Mouse (Mus musculus) limb, embryonic 14.5 days (tissue): Measurements from ENCODE around the gene Tcf25. TPM values are rescaled to one million over a fixed set of nuclear protein-coding genes. Genes with fewer than 3 reads are reported as not detected.
"Not testable (repeated sequence)": the region's sequence is repeated elsewhere in the genome, so short reads cannot be mapped to it uniquely, and the experiment has no call there.

Source experiments
- ATAC-seq: fragments of 200-750 bp; cut with Nextera tagmentation; 2 replicates; pipeline ENCODE4 v1.8.0; 2017; ENCODE audit warnings: low read depth, moderate number of reproducible peaks, moderate TSS enrichment; ENCODE audit not compliant: low FRiP score
- DNase-seq: peaks from one replicate; pipeline ENCODE4 v3.0.0-alpha.2; 2015; ENCODE audit warnings: low spot score
- H3K27ac ChIP-seq: fragments of 300-500 bp; sonication (generic); replicated peaks from 2 replicates; pipeline ENCODE4 v1.5.1; 2014; ENCODE audit warnings: low read depth, mild to moderate bottlenecking, low read length, moderate library complexity, mixed read lengths
- H3K27me3 ChIP-seq: fragments of 300-500 bp; sonication (generic); 2 replicates; pipeline ENCODE4 v1.6.1; 2014; ENCODE audit warnings: low read length, mixed read lengths; ENCODE audit not compliant: control insufficient read depth, insufficient read depth
- H3K36me3 ChIP-seq: fragments of 300-500 bp; sonication (generic); 2 replicates; pipeline ENCODE4 v1.6.1; 2014; ENCODE audit warnings: mild to moderate bottlenecking, low read length, moderate library complexity, mixed read lengths; ENCODE audit not compliant: control insufficient read depth, insufficient read depth
- H3K4me1 ChIP-seq: fragments of 300-500 bp; sonication (generic); 2 replicates; pipeline ENCODE4 v1.6.1; 2014; ENCODE audit warnings: antibody characterized with exemption, low read length, mixed read lengths; ENCODE audit not compliant: control insufficient read depth, insufficient read depth
- H3K4me2 ChIP-seq: fragments of 300-500 bp; sonication (generic); replicated peaks from 2 replicates; pipeline ENCODE4 v1.6.1; 2014; ENCODE audit warnings: low read depth, mild to moderate bottlenecking, low read length, moderate library complexity; ENCODE audit not compliant: severe bottlenecking
- H3K4me3 ChIP-seq: fragments of 300-500 bp; sonication (generic); replicated peaks from 2 replicates; pipeline ENCODE4 v1.5.1; 2014; ENCODE audit warnings: low read length
- H3K9ac ChIP-seq: fragments of 300-500 bp; sonication (generic); 2 replicates; pipeline ENCODE4 v1.6.1; 2014; ENCODE audit warnings: mild to moderate bottlenecking, low read depth, low read length, moderate library complexity; ENCODE audit not compliant: severe bottlenecking
- H3K9me3 ChIP-seq: fragments of 300-500 bp; sonication (generic); 2 replicates; pipeline ENCODE4 v1.6.1; 2016; ENCODE audit warnings: low read length; ENCODE audit not compliant: control insufficient read depth
- POLR2A ChIP-seq: fragments of 200-500 bp; IDR thresholded peaks from 2 replicates; pipeline ENCODE4 v1.8.0; 2012; ENCODE audit warnings: inconsistent platforms, mild to moderate bottlenecking, moderate library complexity, borderline replicate concordance; ENCODE audit not compliant: insufficient read depth, insufficient read length; ENCODE audit errors: extremely low read depth
- WGBS: fragments of 180-500 bp; shearing (Covaris S2); extraction: QIAGEN DNeasy Blood & Tissue Kit; methylation state at CpG from one replicate; pipeline ENCODE4 v1.1.7; 2014; 5-methylcytosine and 5-hydroxymethylcytosine counted together
- polyA plus RNA-seq, 2 experiments: library from polyadenylated mRNA; depleted of rRNA in 1 of 2; stranded (reverse) in 1 of 2; unstranded in 1 of 2; fragments of >200 nt; fragmentation: Nextera tagmentation in 1 of 2; extraction: Ambion mirVana in 1 of 2; gene quantifications; 2 replicates each; pipeline versions ENCODE4 v1.2.1 to v1.2.3; 2012 to 2014

Tcf25 gene
- polyA plus RNA-seq, 2 experiments: 153 to 193 TPM

DNA sequence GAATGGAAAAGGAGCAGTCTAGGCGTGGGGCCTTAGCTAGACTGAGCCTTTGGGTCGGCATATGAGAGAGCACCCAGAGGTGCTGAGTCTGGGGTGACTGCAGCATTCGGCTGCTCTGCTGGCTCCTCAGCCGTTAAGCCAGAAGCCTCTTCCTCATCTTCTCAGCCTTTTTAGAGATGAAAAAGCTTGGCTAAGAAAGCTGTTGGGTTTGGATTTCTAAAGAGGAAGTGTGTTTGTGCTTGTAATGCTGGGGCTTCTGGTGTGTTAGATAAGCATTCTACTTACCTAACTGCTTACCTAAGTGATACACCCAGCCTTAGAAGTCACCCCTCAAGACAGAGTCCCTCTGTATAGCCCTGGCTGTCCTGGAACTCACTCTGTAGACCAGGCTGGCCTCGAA, 77.2 kb downstream of the Tcf25 start:
- Histone ChIP-seq H3K9ac (no peak overlapping the region), H3K4me2 (no peak overlapping the region), H3K4me1 (no peaks in the 10 kb centered on the region), H3K4me3 (no peak overlapping the region), H3K9me3 (no peaks in the 10 kb centered on the region), H3K36me3 (peaks cover 53% of the 10 kb centered on the region), H3K27me3 (no peaks in the 10 kb centered on the region), H3K27ac (no peak overlapping the region)
- TF ChIP-seq POLR2A: no peak
- DNase-seq (no peak), ATAC-seq (no peak)
- WGBS: 84% methylated on average over 5 of the region's 5 CpGs

DNA sequence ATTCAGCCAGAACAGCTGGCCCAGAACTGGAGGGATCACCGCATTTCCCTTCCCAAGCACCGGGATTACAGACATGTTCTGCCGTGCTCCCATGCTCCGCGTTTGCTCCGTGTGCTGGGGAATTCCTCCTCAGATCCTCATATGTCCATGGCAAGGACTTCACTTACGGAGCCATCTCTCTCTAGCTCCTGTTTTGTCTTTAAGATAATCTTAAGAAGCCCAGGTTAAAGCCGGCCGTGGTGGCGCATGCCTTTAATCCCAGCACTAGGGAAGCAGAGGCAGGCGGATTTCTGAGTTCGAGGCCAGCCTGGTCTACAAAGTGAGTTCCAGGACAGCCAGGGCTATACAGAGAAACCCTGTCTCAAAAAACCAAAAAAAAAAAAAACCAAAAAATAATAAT, 78.2 kb downstream of the Tcf25 start:
- 92% methylated on average over 12 of the region's 12 CpGs for WGBS
- peaks cover 58% of the 10 kb centered on the region for H3K36me3 ChIP-seq
- not testable (repeated sequence) for ATAC-seq

DNA sequence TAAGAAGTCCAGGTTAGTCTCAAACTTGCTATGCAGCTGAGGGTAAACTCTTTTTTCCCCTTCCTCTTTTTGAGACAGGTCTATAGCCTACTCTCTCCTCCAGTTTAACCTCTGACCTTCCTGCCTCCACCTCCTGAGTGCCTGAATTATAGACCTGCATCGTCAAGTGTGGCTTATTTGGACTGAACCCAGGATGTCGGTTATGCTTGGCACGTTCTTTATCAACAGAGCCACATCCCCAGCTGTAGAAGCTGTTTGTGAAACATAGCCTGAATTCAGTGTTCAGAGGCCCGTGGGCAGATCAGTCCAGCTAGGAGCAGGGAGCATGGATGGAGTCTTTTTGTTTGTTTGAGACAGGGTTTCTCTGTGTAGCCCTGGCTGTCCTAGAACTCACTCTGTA, 78.6 kb downstream of the Tcf25 start:
- Histone ChIP-seq H3K9ac (no peak overlapping the region), H3K4me2 (no peak overlapping the region), H3K36me3 (peaks cover 61% of the 10 kb centered on the region), H3K9me3 (no peaks in the 10 kb centered on the region), H3K27ac (no peak overlapping the region), H3K27me3 (no peaks in the 10 kb centered on the region), H3K4me3 (no peak overlapping the region), H3K4me1 (no peaks in the 10 kb centered on the region)
- 80% methylated on average over 4 of the region's 4 CpGs for WGBS
- no peak for TF ChIP-seq POLR2A
- no peak for ATAC-seq
- no peak for DNase-seq

More for the DNA sequence above, 78.2 kb downstream of the Tcf25 start:
- not testable (repeated sequence) for H3K9me3 ChIP-seq, H3K4me3 ChIP-seq, H3K27me3 ChIP-seq, H3K4me2 ChIP-seq, DNase-seq, H3K9ac ChIP-seq, H3K27ac ChIP-seq, H3K4me1 ChIP-seq

DNA sequence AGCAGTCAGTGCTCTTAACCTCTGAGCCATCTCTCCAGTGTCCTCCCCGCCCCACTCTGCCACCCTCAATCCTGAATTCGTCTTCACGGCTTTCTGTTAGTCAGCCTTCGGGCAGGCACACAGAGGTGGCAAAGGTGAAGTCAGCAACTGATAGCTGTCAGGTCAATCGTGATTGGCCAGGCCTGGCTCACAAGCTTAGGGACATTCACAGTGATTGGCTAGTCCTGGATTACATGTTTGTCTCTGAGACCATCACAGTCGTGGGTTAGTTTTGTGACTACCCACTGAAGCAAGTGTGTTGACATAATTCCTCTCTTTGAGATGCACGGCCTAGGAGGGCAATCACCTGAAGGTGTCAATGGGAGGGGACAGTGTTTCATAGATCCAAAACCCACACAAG, 79.7 kb downstream of the Tcf25 start:
- ATAC-seq: no peak
- Histone ChIP-seq H3K9ac (no peak overlapping the region), H3K9me3 (no peaks in the 10 kb centered on the region), H3K27me3 (no peaks in the 10 kb centered on the region), H3K4me2 (no peak overlapping the region), H3K27ac (no peak overlapping the region), H3K4me3 (no peak overlapping the region), H3K4me1 (no peaks in the 10 kb centered on the region), H3K36me3 (peaks cover 73% of the 10 kb centered on the region)
- no peak for DNase-seq
- WGBS: 67% methylated on average over 7 of the region's 7 CpGs
- no peak for TF ChIP-seq POLR2A

Other genes with a start within 250 kb of the Tcf25 start
- gene Sult5a1, start 215.4 kb upstream of the Tcf25 start, polyA plus RNA-seq (2012; rRNA removed): 43.7 and 50.4 TPM in 2 replicates
- gene Sult5a1, start 215.4 kb upstream of the Tcf25 start, polyA plus RNA-seq (2014; fragmentation: Nextera tagmentation; extraction: Ambion mirVana): 31.7 and 33.2 TPM in 2 replicates
- 5.1 TPM in 2 replicates for gene Dpep1, start 187.5 kb upstream of the Tcf25 start, polyA plus RNA-seq (2012; rRNA removed)
- 3.6 and 3.9 TPM in 2 replicates for gene Dpep1, start 187.5 kb upstream of the Tcf25 start, polyA plus RNA-seq (2014; fragmentation: Nextera tagmentation; extraction: Ambion mirVana)
- 93.6 and 110 TPM in 2 replicates for gene Chmp1a, start 161.0 kb upstream of the Tcf25 start, polyA plus RNA-seq (2012; rRNA removed)
- gene Chmp1a, start 161.0 kb upstream of the Tcf25 start, polyA plus RNA-seq (2014; fragmentation: Nextera tagmentation; extraction: Ambion mirVana): 128 and 130 TPM in 2 replicates
- gene Spata33, start 160.9 kb upstream of the Tcf25 start, polyA plus RNA-seq (2012; rRNA removed): 4.9 and 6.0 TPM in 2 replicates
- gene Spata33, start 160.9 kb upstream of the Tcf25 start, polyA plus RNA-seq (2014; fragmentation: Nextera tagmentation; extraction: Ambion mirVana): 4.0 and 6.6 TPM in 2 replicates
- 128 and 131 TPM in 2 replicates for gene Cdk10, start 148.9 kb upstream of the Tcf25 start, polyA plus RNA-seq (2012; rRNA removed)
- 32.9 and 39.9 TPM in 2 replicates for gene Cdk10, start 148.9 kb upstream of the Tcf25 start, polyA plus RNA-seq (2014; fragmentation: Nextera tagmentation; extraction: Ambion mirVana)
- gene Spata2l, start 137.5 kb upstream of the Tcf25 start, polyA plus RNA-seq (2012; rRNA removed): 3.0 and 4.6 TPM in 2 replicates
- 4.6 and 5.4 TPM in 2 replicates for gene Spata2l, start 137.5 kb upstream of the Tcf25 start, polyA plus RNA-seq (2014; fragmentation: Nextera tagmentation; extraction: Ambion mirVana)
- 44.2 and 52.5 TPM in 2 replicates for gene Zfp276, start 119.6 kb upstream of the Tcf25 start, polyA plus RNA-seq (2012; rRNA removed)
- gene Zfp276, start 119.6 kb upstream of the Tcf25 start, polyA plus RNA-seq (2014; fragmentation: Nextera tagmentation; extraction: Ambion mirVana): 19.9 and 27.9 TPM in 2 replicates
- gene Vps9d1, start 119.4 kb upstream of the Tcf25 start, polyA plus RNA-seq (2012; rRNA removed): 86.1 and 140 TPM in 2 replicates
- 27.4 and 32.6 TPM in 2 replicates for gene Vps9d1, start 119.4 kb upstream of the Tcf25 start, polyA plus RNA-seq (2014; fragmentation: Nextera tagmentation; extraction: Ambion mirVana)
- gene Fanca, start 55.2 kb upstream of the Tcf25 start, polyA plus RNA-seq (2012; rRNA removed): 54.7 and 65.7 TPM in 2 replicates
- gene Fanca, start 55.2 kb upstream of the Tcf25 start, polyA plus RNA-seq (2014; fragmentation: Nextera tagmentation; extraction: Ambion mirVana): 23.9 and 24.2 TPM in 2 replicates
- gene Spire2, start 41.0 kb upstream of the Tcf25 start, polyA plus RNA-seq (2012; rRNA removed): 1.2 TPM in 2 replicates
- 0.67 and 1.2 TPM in 2 replicates for gene Spire2, start 41.0 kb upstream of the Tcf25 start, polyA plus RNA-seq (2014; fragmentation: Nextera tagmentation; extraction: Ambion mirVana)
- gene Mc1r, start 33.4 kb downstream of the Tcf25 start, polyA plus RNA-seq (2012; rRNA removed): 0.05 and 0.12 TPM in 2 replicates
- 0.06 and 0.17 TPM in 2 replicates for gene Mc1r, start 33.4 kb downstream of the Tcf25 start, polyA plus RNA-seq (2014; fragmentation: Nextera tagmentation; extraction: Ambion mirVana)
- gene Tubb3, start 37.7 kb downstream of the Tcf25 start, polyA plus RNA-seq (2012; rRNA removed): 10.4 and 12.5 TPM in 2 replicates
- gene Tubb3, start 37.7 kb downstream of the Tcf25 start, polyA plus RNA-seq (2014; fragmentation: Nextera tagmentation; extraction: Ambion mirVana): 3.4 and 3.7 TPM in 2 replicates
- 37.1 and 49.2 TPM in 2 replicates for gene Def8, start 49.8 kb downstream of the Tcf25 start, polyA plus RNA-seq (2012; rRNA removed)
- gene Def8, start 49.8 kb downstream of the Tcf25 start, polyA plus RNA-seq (2014; fragmentation: Nextera tagmentation; extraction: Ambion mirVana): 42.2 and 42.7 TPM in 2 replicates
- 29.5 and 31.1 TPM in 2 replicates for gene Afg3l1, start 104.2 kb downstream of the Tcf25 start, polyA plus RNA-seq (2012; rRNA removed)
- 30.8 and 37.6 TPM in 2 replicates for gene Afg3l1, start 104.2 kb downstream of the Tcf25 start, polyA plus RNA-seq (2014; fragmentation: Nextera tagmentation; extraction: Ambion mirVana)
- gene Dbndd1, start 141.7 kb downstream of the Tcf25 start, polyA plus RNA-seq (2012; rRNA removed): 8.3 and 10.4 TPM in 2 replicates
- gene Dbndd1, start 141.7 kb downstream of the Tcf25 start, polyA plus RNA-seq (2014; fragmentation: Nextera tagmentation; extraction: Ambion mirVana): 10.3 and 12.6 TPM in 2 replicates
- gene Gas8, start 145.1 kb downstream of the Tcf25 start, polyA plus RNA-seq (2012; rRNA removed): 19.6 and 34.0 TPM in 2 replicates
- gene Gas8, start 145.1 kb downstream of the Tcf25 start, polyA plus RNA-seq (2014; fragmentation: Nextera tagmentation; extraction: Ambion mirVana): 30.9 and 36.4 TPM in 2 replicates